Mouse (Mus musculus) thymus, postnatal 4 days (tissue): ENCODE measurements around the gene Kctd2.

Source experiments
- DNase-seq: peaks from one replicate; pipeline ENCODE4 v3.0.0; 2021

The Kctd2 gene

DNA sequence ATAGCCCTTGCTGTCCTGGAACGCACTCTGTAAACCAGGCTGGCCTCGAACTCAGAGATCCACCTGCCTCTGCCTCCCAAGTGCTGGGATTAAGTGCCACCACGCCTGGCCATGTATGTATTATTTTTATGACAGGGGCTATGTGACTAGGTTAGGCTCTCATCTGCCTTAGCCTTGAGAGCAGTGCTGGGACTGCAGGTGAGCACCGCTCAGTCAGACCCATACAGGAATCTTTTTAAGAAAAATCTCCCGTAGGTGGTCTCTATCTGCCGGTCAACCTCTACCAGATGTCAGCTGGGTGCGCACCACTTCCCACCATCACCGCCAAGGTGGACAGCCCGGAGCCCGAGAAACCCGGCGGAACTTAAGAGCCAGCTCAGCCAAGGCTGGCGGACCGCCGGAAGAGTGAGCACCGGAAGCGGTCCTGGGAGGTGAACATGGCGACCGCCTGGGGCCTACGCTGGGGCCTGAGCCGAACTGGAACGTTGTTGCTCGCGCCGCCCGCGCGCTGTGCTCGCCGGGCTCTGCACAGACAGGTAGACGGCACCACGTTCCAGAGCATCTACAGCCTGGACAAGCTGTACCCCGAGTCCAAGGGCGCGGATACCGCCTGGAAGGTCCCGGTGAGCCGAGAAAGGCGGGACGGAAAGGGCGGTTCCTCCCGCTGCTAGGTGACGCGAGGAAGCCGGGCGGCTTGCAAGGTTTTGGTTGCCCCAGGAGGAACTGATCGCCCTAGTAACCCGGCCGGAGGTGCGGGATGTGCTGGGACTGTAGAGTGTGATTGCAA lies 16.4 kb upstream of the Kctd2 start, which contains the start of gene Mrpl58:
Mrpl58 (plus strand) TSS at position 415 of the 787 bp plus-strand sequence.
- DNase-seq: peak; percentile 88

DNA sequence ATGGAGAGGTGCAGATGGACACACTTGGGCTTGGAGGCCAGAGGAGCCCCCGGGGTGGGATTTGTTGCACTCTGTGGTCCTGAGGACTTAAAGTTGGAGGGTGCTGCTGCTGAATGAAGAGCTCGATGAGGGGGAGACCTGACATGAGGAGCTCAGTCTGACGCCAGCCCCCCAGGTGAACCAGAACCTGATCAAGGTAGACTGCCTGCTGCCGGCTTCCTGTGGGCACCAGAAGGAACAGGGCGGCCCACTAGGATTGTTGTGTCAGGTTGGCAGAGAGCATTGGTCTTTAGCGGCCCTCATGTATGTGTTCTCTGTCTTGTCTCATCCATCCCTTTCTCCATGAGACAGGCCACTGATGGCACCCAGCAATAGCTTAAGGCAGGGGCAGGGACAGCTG lies 14.2 kb upstream of the Kctd2 start:
- DNase-seq: peak; percentile 54

- DNase-seq: peak; percentile 83
Observed at GRCm38 (mm10) chr11:115406858-115407401, 13.0 kb upstream of the Kctd2 start.

- peak; percentile 66 for DNase-seq
Observed at GRCm38 (mm10) chr11:115408266-115408920, 11.5 kb upstream of the Kctd2 start.

- no peak for DNase-seq
Observed at GRCm38 (mm10) chr11:115409556-115409955, 10.4 kb upstream of the Kctd2 start.

DNA sequence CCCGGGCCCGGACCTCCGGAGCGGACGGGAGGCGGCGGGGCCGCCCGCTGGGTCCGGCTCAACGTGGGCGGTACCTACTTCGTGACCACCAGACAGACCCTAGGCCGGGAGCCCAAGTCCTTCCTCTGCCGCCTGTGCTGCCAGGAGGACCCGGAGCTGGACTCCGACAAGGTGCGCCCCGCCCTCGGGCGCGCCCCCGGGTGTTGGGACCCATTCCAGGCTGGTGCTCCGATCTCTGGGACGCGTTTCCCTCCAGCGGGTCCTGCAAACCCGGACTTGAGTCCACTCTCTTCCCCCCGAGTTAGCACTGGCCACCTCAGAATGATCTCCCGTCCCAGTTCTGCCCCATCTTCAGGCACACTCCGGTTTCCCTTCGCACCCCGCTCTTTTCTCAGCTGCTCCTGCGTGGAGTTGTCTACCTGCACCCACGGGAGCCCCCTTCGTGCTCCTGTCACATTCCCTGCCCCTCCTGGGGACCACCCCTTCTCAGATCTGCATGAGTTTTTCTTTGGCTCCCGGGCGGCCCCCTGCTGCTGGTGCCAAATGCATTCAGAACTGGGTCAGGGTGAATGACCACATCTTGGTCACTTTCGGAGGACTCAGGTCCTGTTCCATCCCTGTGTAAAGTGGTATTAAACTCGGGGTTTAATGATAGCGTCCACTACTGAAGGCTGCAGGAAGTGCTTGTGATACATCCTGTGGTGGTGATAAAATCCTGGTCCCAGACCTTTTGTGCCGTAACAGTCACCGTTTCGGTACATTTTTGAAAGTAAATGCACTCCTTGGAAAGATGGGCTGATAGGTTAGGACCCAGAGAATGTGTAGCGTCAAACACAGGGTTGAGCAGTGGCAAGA lies 635 bp downstream of the Kctd2 start:
- DNase-seq: peak; percentile 74

- no peak for DNase-seq
Observed at GRCm38 (mm10) chr11:115421328-115421727, 1.4 kb downstream of the Kctd2 start.

- DNase-seq: peak; percentile 47
Observed at GRCm38 (mm10) chr11:115421972-115422371, 2.0 kb downstream of the Kctd2 start.

- no peak for DNase-seq
Observed at GRCm38 (mm10) chr11:115423091-115423490, 3.2 kb downstream of the Kctd2 start.

GRCm38 (mm10) chr11:115424666-115425065 lies 4.7 kb downstream of the Kctd2 start:
- DNase-seq: peak; percentile 51

DNA sequence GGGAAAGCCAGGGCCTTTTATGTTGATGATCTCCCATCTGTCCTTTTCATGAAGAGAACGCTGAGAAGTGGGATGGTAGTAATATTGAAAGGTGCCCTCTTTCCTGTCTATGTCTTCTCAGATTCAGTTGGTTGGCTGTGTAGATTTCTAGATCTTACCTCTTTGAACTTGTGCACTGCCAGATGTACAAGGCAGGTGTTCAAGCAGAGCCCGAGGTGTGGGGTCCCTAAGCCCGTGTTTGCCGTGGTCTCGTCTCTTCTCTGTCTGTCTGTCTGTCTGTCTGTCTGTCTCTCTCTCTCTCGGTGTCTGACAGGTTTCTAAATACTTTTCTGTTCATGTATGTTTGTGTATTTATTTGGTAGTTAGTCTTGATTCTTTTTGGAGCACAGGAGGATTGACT lies 5.7 kb downstream of the Kctd2 start:
- no peak for DNase-seq

DNA sequence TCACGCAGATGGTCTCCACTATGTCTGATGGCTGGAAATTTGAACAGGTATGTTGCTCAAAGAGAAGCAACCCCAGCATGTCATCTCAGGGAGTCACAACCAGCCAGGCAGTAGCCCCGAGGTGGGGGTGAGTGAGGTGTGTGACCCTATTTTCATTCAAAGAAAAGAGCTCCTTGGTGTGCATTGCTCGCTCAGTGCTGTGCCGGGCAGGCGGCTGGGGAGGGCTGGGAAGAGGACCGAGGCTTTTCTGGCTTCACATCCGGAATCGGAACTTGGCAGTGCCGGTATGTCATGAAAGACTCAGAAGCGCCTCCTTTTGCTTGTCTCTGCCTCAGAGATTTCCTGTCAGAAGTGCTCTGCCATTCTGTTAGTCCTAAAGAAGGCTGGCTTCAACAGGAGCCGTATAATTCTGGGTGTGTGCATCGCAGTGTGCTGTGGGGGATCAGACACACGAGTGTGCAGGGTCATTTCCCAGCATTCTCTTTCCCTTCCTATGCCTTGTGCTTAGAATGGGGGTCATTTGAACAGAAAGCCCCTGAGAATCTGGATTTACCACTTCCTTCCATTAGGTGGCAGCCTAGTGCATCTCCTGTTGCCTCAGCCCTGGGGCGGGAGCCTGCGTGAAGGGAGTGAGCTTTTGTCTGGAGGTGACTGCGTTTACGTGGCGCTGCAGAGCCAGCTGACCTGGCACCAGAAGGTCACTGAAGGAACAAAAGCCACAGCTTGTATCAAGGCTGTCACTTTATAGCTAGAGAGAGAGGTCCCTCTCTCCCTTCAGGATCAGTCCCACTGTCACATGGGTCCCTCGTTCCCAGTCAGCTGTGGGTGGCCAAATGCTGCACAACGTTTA lies 7.8 kb downstream of the Kctd2 start:
- peak; percentile 81 for DNase-seq

- DNase-seq: no peak
Observed at GRCm38 (mm10) chr11:115429307-115429706, 9.4 kb downstream of the Kctd2 start.

DNA sequence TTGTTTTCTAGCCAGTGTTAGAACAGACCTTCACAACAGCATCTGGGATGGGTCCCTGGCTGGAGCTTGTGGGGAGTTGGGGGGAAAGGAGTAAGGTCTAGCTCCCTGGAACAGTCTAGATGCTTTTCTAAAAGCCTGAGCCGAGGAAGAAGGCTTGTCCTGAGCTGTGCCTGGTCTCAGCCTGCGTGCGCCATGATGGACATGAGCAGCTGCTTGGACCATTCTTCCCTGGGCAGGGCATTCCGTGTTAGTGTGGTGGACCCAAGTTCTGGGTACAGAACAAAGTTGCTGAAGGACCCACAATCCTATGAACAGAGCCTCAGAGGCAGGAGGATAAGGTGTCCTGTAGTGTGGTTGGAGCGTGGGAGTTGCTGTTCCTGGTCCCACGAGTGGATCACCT lies 10.6 kb downstream of the Kctd2 start:
- DNase-seq: no peak

GRCm38 (mm10) chr11:115432814-115433213 lies 12.9 kb downstream of the Kctd2 start:
- DNase-seq: no peak

GRCm38 (mm10) chr11:115433342-115433741 lies 13.4 kb downstream of the Kctd2 start:
- DNase-seq: no peak

DNA sequence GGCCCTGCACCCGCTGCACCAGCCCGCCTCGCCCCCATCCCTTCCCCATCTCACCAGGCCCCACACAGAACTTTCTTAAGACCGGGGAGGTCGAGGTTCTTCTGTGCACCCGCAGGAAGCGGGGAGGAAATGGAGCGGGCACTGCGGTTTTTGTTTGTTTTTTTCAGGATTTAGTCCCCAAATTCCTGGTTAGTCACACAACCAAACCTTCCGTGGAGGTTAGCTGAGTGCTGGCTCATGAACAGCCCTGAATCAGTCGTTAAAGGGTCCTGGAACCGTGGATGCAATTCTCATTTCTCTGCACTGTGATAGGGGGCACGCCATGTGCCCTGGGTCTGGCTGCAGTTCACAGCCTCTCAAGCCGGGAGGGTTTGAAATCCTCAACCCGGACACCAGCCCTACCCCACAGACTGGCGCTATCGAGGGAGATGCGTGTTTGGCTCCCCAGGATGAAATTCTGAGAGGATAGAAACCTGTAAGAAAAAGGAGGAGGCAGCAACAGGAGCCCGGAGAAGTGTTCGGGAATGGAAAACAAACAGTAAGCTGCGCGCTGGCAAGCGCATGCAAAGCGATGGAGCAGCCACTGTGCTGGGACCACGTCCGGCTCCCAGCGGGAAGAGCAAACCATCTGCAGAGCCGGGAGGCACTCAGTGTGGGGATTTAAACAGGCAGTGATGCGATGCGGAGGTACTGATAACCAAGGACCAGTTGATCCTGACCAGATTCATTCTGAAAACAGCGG lies 15.8 kb downstream of the Kctd2 start:
- peak; percentile 41 for DNase-seq

DNA sequence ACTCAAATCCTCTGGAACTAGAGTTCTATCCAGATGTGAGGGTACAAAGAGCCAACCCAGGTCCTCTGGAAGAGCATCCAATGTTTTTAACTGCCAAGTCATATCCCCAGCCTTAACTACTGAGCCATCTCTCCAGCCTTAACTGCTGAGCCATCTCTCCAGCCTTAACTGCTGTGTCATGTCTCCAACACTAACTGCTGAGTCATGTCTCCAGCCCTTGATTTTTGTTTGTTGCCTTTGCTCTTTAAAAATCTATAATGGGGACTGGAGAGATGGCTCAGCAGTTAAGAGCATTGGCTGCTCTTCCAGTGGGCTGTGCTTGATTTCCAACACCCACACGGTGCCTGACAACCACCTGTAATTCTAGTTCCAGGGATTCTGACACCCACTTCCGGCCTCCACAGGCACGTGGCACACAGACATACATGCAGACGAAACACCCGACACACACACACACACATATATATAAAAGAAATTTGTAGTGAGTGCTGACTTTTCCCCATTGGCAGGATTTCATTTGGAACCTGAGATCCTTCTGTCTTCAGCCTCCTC lies 17.7 kb downstream of the Kctd2 start:
- no peak for DNase-seq

DNA sequence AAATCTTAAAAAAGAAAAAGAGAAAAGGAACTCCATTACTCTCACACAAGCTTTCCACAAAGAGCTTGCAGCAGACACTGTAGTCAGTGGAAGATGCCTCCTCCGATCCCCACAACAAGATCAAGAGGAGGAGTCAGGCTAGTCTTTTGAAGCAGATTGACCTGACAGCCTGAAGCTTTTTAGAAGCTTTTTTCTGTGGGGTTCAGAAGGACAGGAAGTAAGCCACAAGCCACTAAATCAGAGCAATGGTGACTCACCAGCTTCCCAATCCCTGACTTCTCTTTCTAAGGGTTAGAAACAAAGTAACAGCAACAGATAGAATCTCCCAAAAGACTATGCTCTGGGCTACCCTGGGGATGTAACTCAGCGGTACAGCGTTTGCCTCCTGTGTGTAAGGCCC lies 19.4 kb downstream of the Kctd2 start:
- no peak for DNase-seq

DNA sequence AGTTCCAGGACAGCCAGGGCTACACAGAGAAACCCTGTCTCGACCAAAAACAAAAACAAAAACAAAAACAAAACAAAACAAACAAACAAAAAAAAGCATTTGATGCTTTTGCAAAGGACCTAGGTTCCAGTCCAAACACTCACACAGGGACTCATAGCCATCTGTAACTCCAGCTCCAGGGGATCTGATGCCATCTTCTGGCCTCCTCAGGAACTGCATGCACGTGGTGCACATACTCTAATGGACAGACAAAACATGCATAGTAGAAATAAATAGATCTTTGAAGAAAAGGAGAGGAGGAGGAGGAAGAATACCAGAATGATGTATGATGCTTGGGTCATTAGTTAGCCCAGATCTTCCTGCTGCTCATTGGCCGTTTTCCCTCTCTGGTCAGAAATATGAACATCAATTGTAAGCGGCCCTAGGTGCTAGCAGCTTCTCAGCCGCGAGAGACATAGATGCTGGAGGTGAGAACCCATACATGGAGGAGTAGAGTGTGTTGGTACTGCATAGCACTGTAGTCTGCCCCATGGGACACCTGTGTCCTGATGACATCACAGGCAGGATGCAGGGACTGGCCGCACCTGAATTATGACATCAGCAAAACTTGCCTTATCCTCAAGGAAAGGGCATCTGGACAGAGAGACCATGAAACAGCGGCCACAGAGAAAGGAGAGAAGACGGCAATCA lies 20.1 kb downstream of the Kctd2 start, which contains the start of gene Trim80:
Trim80 (plus strand) TSS at position 640 of the 690 bp plus-strand sequence.
- DNase-seq: peak; percentile 55
